Mouse (Mus musculus): ENCODE results near the gene Tfap4. TPM values are rescaled to one million over a fixed set of nuclear protein-coding genes. Genes with fewer than 3 reads are reported as not detected.
"Not testable (repeated sequence)": the region's sequence is repeated elsewhere in the genome, so short reads cannot be mapped to it uniquely, and the experiment has no call there.

The Tfap4 gene
- polyA plus RNA-seq, 1 experiment from 2014 or later: 17.5 TPM

GRCm38 (mm10) chr16:4541501-4542198, 18.0 kb downstream of the Tfap4 start, which contains the start of gene Srl:
Gene Srl (minus strand): TSS chr16:4541816.
- Histone ChIP-seq H3K9me3 (no peaks in the 10 kb centered on the region), H3K4me3 (peak within 1 kb of the TSS; percentile 64), H3K27ac (peak within 1 kb of the TSS; percentile 86), H3K27me3 (ENCODE audit: insufficient read depth, poor library complexity, severe bottlenecking) (no peaks in the 10 kb centered on the region), H3K4me1 (peaks cover 17% of the 10 kb centered on the region), H3K36me3 (peaks cover 23% of the 10 kb centered on the region)
- DNase-seq (ENCODE audit: low spot score): peak; percentile 100
- 2% methylated on average over 43 of the region's 43 CpGs for WGBS

GRCm38 (mm10) chr16:4541033-4541432, 18.6 kb downstream of the Tfap4 start:
- Histone ChIP-seq H3K9me3 (no peaks in the 10 kb centered on the region), H3K27me3 (ENCODE audit: insufficient read depth, poor library complexity, severe bottlenecking) (no peaks in the 10 kb centered on the region), H3K36me3 (peaks cover 17% of the 10 kb centered on the region), H3K4me1 (peaks cover 17% of the 10 kb centered on the region), H3K4me3 (peak overlapping the region; percentile 64), H3K27ac (peak overlapping the region; percentile 86)
- DNase-seq (ENCODE audit: low spot score): peak; percentile 68
- WGBS: 62% methylated on average over 4 of the region's 4 CpGs

GRCm38 (mm10) chr16:4540064-4540775, 19.4 kb downstream of the Tfap4 start:
- H3K4me1 ChIP-seq: peaks cover 14% of the 10 kb centered on the region
- no peak overlapping the region for H3K27ac ChIP-seq
- peak; percentile 64 for DNase-seq (ENCODE audit: low spot score)
- no peaks in the 10 kb centered on the region for H3K9me3 ChIP-seq
- 91% methylated on average over 12 of the region's 12 CpGs for WGBS
- H3K27me3 ChIP-seq (ENCODE audit: insufficient read depth, poor library complexity, severe bottlenecking): no peaks in the 10 kb centered on the region
- H3K4me3 ChIP-seq: 0 out of 2 replicates have a peak overlapping the region, but pooled peaks have one; percentile 64
- peaks cover 9% of the 10 kb centered on the region for H3K36me3 ChIP-seq

GRCm38 (mm10) chr16:4539521-4539920, 20.1 kb downstream of the Tfap4 start:
- 87% methylated on average over 4 of the region's 4 CpGs for WGBS
- Histone ChIP-seq H3K4me1 (peaks cover 14% of the 10 kb centered on the region), H3K9me3 (no peaks in the 10 kb centered on the region), H3K27me3 (ENCODE audit: insufficient read depth, poor library complexity, severe bottlenecking) (no peaks in the 10 kb centered on the region), H3K36me3 (peaks cover 4% of the 10 kb centered on the region; the same call in 1 of the 2 replicates), H3K4me3 (no peak overlapping the region), H3K27ac (no peak overlapping the region)
- DNase-seq (ENCODE audit: low spot score): peak; percentile 61

GRCm38 (mm10) chr16:4537616-4538358, 21.9 kb downstream of the Tfap4 start:
- WGBS: 36% methylated on average over 3 of the region's 3 CpGs
- peak overlapping the region; percentile 12; the same call in 1 of the 2 replicates for H3K27ac ChIP-seq
- H3K4me3 ChIP-seq: no peak overlapping the region
- DNase-seq (ENCODE audit: low spot score): peak; percentile 70
- H3K4me1 ChIP-seq: peaks cover 14% of the 10 kb centered on the region
- no peaks in the 10 kb centered on the region for H3K9me3 ChIP-seq
- peaks cover 4% of the 10 kb centered on the region; the same call in 1 of the 2 replicates for H3K36me3 ChIP-seq
- H3K27me3 ChIP-seq (ENCODE audit: insufficient read depth, poor library complexity, severe bottlenecking): no peaks in the 10 kb centered on the region

- H3K36me3 ChIP-seq; H3K27me3 ChIP-seq (ENCODE audit: insufficient read depth, poor library complexity, severe bottlenecking); H3K4me3 ChIP-seq; H3K9me3 ChIP-seq; H3K27ac ChIP-seq: not testable (repeated sequence)
- 89% methylated on average over 12 of the region's 12 CpGs for WGBS
- peaks cover 15% of the 10 kb centered on the region for H3K4me1 ChIP-seq
- peak; percentile 59 for DNase-seq (ENCODE audit: low spot score)
Measured at GRCm38 (mm10) chr16:4527373-4527772, 32.3 kb downstream of the Tfap4 start.

GRCm38 (mm10) chr16:4523313-4524004, 36.2 kb downstream of the Tfap4 start:
- H3K36me3 ChIP-seq: peaks cover 10% of the 10 kb centered on the region; the same call in 1 of the 2 replicates
- peaks cover 45% of the 10 kb centered on the region for H3K4me1 ChIP-seq
- no peaks in the 10 kb centered on the region for H3K9me3 ChIP-seq
- 61% methylated on average over 7 of the region's 7 CpGs for WGBS
- H3K4me3 ChIP-seq: peak overlapping the region; percentile 50
- DNase-seq (ENCODE audit: low spot score): no peak
- peak overlapping the region; percentile 93 for H3K27ac ChIP-seq
- H3K27me3 ChIP-seq (ENCODE audit: insufficient read depth, poor library complexity, severe bottlenecking): no peaks in the 10 kb centered on the region

GRCm38 (mm10) chr16:4522879-4523278, 36.8 kb downstream of the Tfap4 start:
- Histone ChIP-seq H3K27ac (peak overlapping the region; percentile 93), H3K4me1 (peaks cover 50% of the 10 kb centered on the region), H3K27me3 (ENCODE audit: insufficient read depth, poor library complexity, severe bottlenecking) (no peaks in the 10 kb centered on the region), H3K36me3 (peaks cover 5% of the 10 kb centered on the region; the same call in 1 of the 2 replicates), H3K9me3 (no peaks in the 10 kb centered on the region), H3K4me3 (peak overlapping the region; percentile 50)
- DNase-seq (ENCODE audit: low spot score): peak; percentile 74
- WGBS: 46% methylated on average over 8 of the region's 8 CpGs

GRCm38 (mm10) chr16:4521735-4522530, 37.7 kb downstream of the Tfap4 start:
- Histone ChIP-seq H3K4me3 (peak overlapping the region; percentile 50), H3K9me3 (no peaks in the 10 kb centered on the region), H3K36me3 (peaks cover 5% of the 10 kb centered on the region; the same call in 1 of the 2 replicates), H3K4me1 (peaks cover 54% of the 10 kb centered on the region), H3K27me3 (ENCODE audit: insufficient read depth, poor library complexity, severe bottlenecking) (no peaks in the 10 kb centered on the region), H3K27ac (peak overlapping the region; percentile 93)
- WGBS: 43% methylated on average over 5 of the region's 5 CpGs
- peak; percentile 91 for DNase-seq (ENCODE audit: low spot score)

GRCm38 (mm10) chr16:4521074-4521667, 38.5 kb downstream of the Tfap4 start:
- Histone ChIP-seq H3K27me3 (ENCODE audit: insufficient read depth, poor library complexity, severe bottlenecking) (no peaks in the 10 kb centered on the region), H3K4me1 (peaks cover 58% of the 10 kb centered on the region), H3K27ac (peak overlapping the region; percentile 93), H3K9me3 (no peaks in the 10 kb centered on the region), H3K4me3 (peak overlapping the region; percentile 50), H3K36me3 (peaks cover 8% of the 10 kb centered on the region; the same call in 1 of the 2 replicates)
- no peak for DNase-seq (ENCODE audit: low spot score)
- WGBS: 35% methylated on average over 4 of the region's 4 CpGs

- H3K4me1 ChIP-seq: peaks cover 62% of the 10 kb centered on the region
- 58% methylated on average over 8 of the region's 8 CpGs for WGBS
- DNase-seq (ENCODE audit: low spot score): no peak
- H3K27me3 ChIP-seq (ENCODE audit: insufficient read depth, poor library complexity, severe bottlenecking): no peaks in the 10 kb centered on the region
- peak overlapping the region; percentile 93 for H3K27ac ChIP-seq
- peak overlapping the region; percentile 50 for H3K4me3 ChIP-seq
- H3K9me3 ChIP-seq: no peaks in the 10 kb centered on the region
- peaks cover 7% of the 10 kb centered on the region; the same call in 1 of the 2 replicates for H3K36me3 ChIP-seq
Measured at GRCm38 (mm10) chr16:4520673-4521072, 39.0 kb downstream of the Tfap4 start.
